Mouse (Mus musculus) Patski (cell line): ENCODE data around the gene BC025446. TPM values are rescaled to one million over a fixed set of nuclear protein-coding genes. Genes with fewer than 3 reads are reported as not detected.

Experiments
- ATAC-seq: fragments of 100-300 bp; one replicate; pipeline ENCODE4 v1.8.0; 2021
- CTCF ChIA-PET: fragments of 350-600 bp; sonication (Branson Sonifier 250); formaldehyde crosslinking; loops from one replicate; lab custom pipeline; 2022; ENCODE audit warnings: inconsistent platforms; lab: Charles Lee
- POLR2A ChIA-PET: fragments of 350-600 bp; sonication (Branson Sonifier 250); formaldehyde crosslinking; loops from one replicate; lab custom pipeline; 2022; ENCODE audit warnings: antibody characterized with exemption, inconsistent platforms; lab: Charles Lee
- DNase-seq: peaks from one replicate; pipeline ENCODE4 v3.0.0-alpha.2; 2011; ENCODE audit warnings: low read depth, low spot score
- H3K27me3 ChIP-seq: fragments of 371-371 bp; one replicate; pipeline ENCODE4 v1.5.1; 2021
- CTCF ChIP-seq: fragments of 100-300 bp; IDR thresholded peaks from one replicate; pipeline ENCODE4 v1.5.1; 2021
- in situ Hi-C: fragments of 300-500 bp; cut with MboI; formaldehyde crosslinking; loops from 3 replicates; pipeline ENCODE4 v1.11.1; 2018; ENCODE audit warnings: low pct_unique_long_range_greater_than_20kb, mixed read lengths
- polyA plus RNA-seq: library from polyadenylated mRNA; unstranded; gene quantifications from one replicate; pipeline ENCODE4 v1.2.3, GENCODE M21; 2021

Gene BC025446
- polyA plus RNA-seq, 1 experiment from 2014 or later, result 0.77 TPM

DNA sequence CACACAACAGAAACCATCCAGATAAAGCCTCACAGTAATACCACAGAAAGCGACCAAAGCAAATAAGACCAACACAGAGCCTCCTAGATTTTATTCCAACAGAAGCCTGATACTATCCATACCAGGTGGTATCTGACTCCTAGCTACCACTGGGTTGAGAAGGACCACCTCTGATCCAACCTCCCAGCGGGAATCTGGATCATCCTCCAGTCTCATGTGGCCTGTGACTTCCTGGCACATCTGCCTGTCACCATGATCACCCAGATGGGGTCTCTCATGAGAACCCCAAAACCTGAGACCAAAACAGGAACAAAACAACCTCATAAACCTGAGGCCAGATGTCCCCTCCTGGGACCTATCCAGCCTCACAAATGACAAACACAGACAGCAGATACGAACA, 38.5 kb downstream of the BC025446 start:
- no peak for TF ChIP-seq CTCF
- in situ Hi-C loops, result loop anchor here (5.0 kb wide), 1 partner anchor 72 kb away; no protein-coding TSS in a partner anchor
- ChIA-PET POLR2A (no interaction called here), CTCF (no interaction called here)
- DNase-seq (no peak), ATAC-seq (no peak)
- no peaks in the 10 kb centered on the region for H3K27me3 ChIP-seq

DNA sequence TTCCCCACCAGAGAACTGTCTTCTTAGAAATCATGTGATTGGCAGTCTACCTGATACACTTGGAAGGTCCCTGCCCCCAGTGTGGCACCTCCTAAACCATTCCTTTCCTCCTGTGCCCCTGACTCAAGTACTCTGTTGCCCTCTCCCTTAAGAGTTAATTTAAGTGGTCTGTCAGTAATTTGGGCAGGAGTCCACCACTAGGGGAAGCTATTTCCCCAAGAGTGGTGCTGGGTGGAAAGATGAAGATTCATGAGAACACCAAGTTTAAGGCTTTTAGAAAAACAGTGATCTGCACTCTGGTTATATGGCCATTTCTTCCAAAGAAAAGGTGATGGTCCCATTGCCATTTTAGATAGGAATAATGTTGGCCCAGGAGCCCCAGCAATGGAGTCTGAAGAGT, 49.7 kb downstream of the BC025446 start:
- ChIA-PET POLR2A (no interaction called here), CTCF (interaction anchor here (1.1 kb wide), 1 partner anchor 141 kb away, joined by 3 read pairs; no protein-coding TSS in a partner anchor)
- TF ChIP-seq CTCF, result peak; percentile 66
- no peak for ATAC-seq
- in situ Hi-C loops, result no loop called here
- no peaks in the 10 kb centered on the region for H3K27me3 ChIP-seq
- DNase-seq, result no peak

DNA sequence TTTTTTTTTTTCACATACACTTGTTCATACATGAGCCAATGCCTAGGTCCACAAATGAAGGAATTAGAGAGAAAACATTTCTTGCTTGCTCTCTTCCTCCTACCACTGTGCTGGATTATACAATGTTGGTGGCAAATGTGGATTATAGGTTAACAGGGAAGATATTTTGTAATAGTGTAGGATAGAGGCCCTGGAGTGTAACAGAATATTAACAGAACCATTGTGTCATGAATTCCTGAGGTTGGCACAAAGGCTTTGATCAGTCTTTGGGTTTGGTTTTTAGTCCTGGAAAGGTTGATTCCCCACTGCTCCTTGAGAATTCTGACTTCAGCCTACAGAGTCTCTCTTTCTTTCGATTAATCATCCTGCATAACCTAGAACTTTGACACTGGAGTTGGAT, 50.5 kb downstream of the BC025446 start:
- CTCF ChIA-PET, result no interaction called here
- in situ Hi-C loops, result no loop called here
- H3K27me3 ChIP-seq, result no peaks in the 10 kb centered on the region
- TF ChIP-seq CTCF, result no peak
- POLR2A ChIA-PET, result no interaction called here
- peak; percentile 72 for ATAC-seq
- DNase-seq, result peak; percentile 73

DNA sequence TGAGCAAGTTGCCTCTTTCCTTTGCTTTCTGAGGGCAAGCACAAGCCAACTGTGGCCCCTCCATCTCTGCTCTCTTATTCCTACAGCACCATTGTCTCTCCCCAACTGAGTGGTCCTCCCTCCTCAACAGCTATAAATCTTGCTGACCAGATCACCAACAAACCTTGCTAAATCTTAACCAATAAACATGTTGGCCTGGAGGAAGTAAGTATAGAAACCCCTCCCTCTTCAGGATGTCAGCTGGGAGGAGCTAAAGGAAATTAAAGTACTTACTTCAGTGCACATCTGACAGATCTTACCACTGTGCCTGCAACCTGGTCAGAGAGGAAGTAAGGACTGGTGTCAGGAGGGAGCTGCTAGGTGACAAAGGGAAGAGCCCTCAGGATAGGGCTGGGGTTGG, 51.9 kb downstream of the BC025446 start, which contains the start of gene Ly6f:
Gene Ly6f (plus strand): TSS at position 301 of the 400 bp plus-strand sequence.
- POLR2A ChIA-PET, result no interaction called here
- DNase-seq (no peak), ATAC-seq (no peak)
- in situ Hi-C loops, result no loop called here
- no peak for TF ChIP-seq CTCF
- no peaks in the 10 kb centered on the region for H3K27me3 ChIP-seq
- CTCF ChIA-PET, result no interaction called here

DNA sequence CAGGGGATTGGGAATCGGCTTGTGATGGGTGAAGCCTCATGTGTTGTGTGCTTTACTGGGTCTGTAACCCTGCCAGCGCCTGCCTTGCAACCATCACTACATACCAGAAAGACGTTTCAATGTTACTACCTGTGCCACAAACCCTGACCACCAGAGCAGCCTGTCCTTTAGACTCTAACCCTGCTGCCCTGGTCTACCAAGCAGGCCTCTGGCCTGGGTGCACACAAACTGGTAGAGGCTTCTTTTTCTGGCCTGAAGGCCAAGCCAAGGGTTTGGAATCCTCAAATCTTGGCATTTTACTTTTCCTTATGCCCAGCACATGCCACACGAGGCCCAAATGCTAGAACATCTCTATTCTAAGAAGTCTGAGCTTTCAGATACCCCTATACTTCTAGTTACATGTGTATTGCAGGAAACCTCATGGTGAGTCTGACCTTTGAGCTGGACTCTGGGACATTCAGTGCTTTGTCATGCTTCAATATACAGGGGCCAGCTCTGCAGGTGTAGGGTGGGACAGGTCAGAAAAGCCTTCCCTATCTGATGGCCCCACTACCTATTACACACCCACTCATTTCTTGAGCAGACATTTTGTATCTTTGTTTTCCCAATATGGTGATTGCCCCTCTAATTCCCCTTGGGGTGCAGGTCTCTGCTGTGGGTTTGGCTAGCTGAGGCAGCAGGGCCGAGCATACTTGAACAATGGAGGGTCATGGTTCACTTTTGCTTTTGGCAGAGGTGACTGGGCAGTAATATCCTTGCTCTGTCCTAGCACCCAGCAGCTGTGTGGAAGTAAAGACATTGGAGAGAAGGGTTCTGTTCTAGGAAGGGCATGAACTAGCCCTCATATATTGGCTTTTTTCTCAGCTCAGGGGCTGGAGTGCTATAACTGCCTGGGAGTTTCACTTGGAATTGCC, 53.0 kb downstream of the BC025446 start:
- ChIA-PET POLR2A (no interaction called here), CTCF (no interaction called here)
- TF ChIP-seq CTCF, result no peak
- no peak for DNase-seq
- in situ Hi-C loops, result no loop called here
- no peaks in the 10 kb centered on the region for H3K27me3 ChIP-seq
- ATAC-seq, result no peak

DNA sequence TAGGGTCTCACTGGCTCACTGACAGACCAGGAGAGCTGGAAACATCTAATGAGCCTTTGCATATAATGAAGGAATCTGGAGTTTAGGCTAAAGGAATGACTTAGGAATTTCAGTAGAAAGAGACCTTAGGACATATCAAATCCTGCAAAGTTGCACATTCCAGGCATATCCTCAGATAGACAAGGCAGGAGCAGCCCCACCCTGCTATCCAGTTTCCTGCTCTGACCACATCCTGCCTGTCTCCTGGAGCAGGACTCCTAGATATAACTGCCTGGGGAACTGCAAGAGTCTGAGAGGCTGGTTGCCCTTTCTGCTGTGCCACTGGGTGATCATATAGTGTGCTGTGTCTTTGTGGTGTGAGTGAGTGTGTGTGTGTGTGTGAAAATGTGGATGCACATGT, 54.0 kb downstream of the BC025446 start:
- in situ Hi-C loops, result no loop called here
- POLR2A ChIA-PET, result interaction anchor here (0.6 kb wide), 1 partner anchor 118 kb away, joined by 4 read pairs; no protein-coding TSS in a partner anchor
- H3K27me3 ChIP-seq, result no peaks in the 10 kb centered on the region
- DNase-seq (no peak), ATAC-seq (peak; percentile 17)
- CTCF ChIA-PET, result no interaction called here
- no peak for TF ChIP-seq CTCF

DNA sequence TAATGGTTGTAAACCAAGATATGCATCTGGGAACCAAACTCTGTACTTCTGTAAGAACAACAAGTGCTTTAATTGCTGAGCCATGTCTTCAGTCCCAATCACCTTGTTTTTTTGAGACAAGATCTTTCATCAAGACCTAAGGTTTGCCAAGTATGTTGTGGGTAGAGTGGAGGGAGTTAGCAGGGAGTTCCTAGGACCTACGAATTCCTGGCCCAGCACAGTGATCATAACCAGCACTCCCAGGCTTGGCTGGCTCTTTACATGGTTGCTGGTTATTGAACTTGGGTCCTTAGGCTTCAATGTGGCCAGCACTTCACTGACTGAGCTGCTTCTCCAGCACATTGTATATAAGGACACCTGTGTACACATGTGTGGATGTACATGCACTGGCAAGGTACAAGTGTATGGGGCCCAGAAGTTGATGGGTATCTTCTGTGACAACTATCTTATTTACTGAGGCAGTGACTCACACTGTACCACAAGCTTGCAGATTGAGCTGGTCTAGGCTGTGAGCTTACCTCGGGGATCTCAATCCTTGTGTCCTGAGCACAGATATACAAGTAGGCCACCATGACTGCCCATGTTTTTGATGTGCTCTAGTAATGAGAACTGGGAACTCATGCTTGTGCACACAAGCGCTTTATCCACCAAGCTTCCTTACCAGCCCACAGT, 54.7 kb downstream of the BC025446 start:
- TF ChIP-seq CTCF, result no peak
- in situ Hi-C loops, result no loop called here
- DNase-seq (no peak), ATAC-seq (no peak)
- H3K27me3 ChIP-seq, result no peaks in the 10 kb centered on the region
- ChIA-PET CTCF (no interaction called here), POLR2A (no interaction called here)

DNA sequence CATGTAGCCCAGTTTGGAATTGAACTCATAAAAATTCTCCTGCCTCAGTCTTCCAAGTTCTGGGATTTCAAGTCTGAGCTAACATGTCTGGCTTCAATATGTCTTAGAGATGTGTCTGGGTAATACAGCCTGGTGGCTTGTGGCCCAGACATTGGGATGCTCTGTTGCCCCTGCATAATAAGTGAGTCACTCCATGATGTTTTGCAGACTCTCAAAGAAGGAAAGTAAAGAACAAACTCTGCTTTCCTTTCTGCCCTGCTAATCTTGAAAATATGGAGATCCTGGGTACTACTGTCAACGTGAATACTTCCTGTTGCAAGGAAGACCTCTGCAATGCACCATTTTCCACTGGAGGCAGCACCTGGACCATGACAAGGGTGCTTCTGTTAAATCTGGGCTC, 55.2 kb downstream of the BC025446 start:
- peak; percentile 73 for ATAC-seq
- CTCF ChIA-PET, result no interaction called here
- in situ Hi-C loops, result no loop called here

DNA sequence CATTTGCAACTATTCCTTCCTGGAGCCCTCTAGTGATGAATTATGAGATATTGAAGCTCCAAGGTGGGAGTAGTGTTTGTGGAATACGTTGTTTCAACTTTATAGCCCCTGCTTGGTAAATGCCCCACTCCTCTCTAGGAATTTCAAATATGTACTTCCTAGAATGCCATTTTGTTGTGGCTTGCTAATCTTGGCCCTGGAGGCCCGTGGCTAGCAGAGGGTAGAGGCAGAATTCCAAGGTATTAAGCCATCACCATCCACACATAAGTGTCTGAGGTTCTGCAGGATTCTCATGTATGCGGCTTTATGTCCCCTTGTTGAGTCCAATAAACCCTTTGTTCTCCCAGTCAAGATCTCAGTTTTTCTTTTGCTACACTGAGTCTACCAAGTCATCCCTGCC, 55.7 kb downstream of the BC025446 start:
- CTCF ChIA-PET, result no interaction called here
- no peaks in the 10 kb centered on the region for H3K27me3 ChIP-seq
- POLR2A ChIA-PET, result no interaction called here
- ATAC-seq (peak; percentile 67), DNase-seq (peak; percentile 49)
- in situ Hi-C loops, result no loop called here
- TF ChIP-seq CTCF, result no peak

More for the DNA sequence above, 55.2 kb downstream of the BC025446 start:
- H3K27me3 ChIP-seq, result no peaks in the 10 kb centered on the region
- TF ChIP-seq CTCF, result peak; percentile 35
- peak; percentile 68 for DNase-seq
- POLR2A ChIA-PET, result no interaction called here

Other genes with a start within 250 kb of the BC025446 start
- gene Ly6i, start 232.9 kb upstream of the BC025446 start, polyA plus RNA-seq, result 7.0 TPM
- gene Ly6a, start 218.3 kb upstream of the BC025446 start, polyA plus RNA-seq, result 444 TPM
- 106 TPM for gene Ly6c1, start 167.5 kb upstream of the BC025446 start, polyA plus RNA-seq
- gene Ly6c2, start 104.4 kb upstream of the BC025446 start, polyA plus RNA-seq, result 0.62 TPM
- not detected for gene Ly6g, start 61.1 kb upstream of the BC025446 start, polyA plus RNA-seq
- 2.6 TPM for gene Ly6f, start 52.0 kb downstream of the BC025446 start, polyA plus RNA-seq